Mouse (Mus musculus): ENCODE measurements around the gene Cdk14.

- TF ChIP-seq CHD2 (IDR thresholded peaks at IDR 0.05; ENCODE audit: low read depth, low read length) (no peak), ZC3H11A (IDR thresholded peaks at IDR 0.05; ENCODE audit: borderline replicate concordance, low read depth, low read length) (no peak)
Observed at GRCm38 (mm10) chr5:4993192-4993601, 426.9 kb downstream of the Cdk14 start.

Data from ES-E14 (cell line).